Mouse (Mus musculus): Measurements from ENCODE around the gene Sf3b1. TPM values are rescaled to one million over a fixed set of nuclear protein-coding genes. Genes with fewer than 3 reads are reported as not detected.
A peak's percentile ranks its signal among the peaks of the same experiment; 100 is the strongest.
"Not testable (repeated sequence)": the region's sequence is repeated elsewhere in the genome, so short reads cannot be mapped to it uniquely, and the experiment has no call there.

Sf3b1 gene
- polyA plus RNA-seq (2014; fragmentation: Nextera tagmentation; extraction: Ambion mirVana) = 339 and 395 TPM in 2 replicates

DNA sequence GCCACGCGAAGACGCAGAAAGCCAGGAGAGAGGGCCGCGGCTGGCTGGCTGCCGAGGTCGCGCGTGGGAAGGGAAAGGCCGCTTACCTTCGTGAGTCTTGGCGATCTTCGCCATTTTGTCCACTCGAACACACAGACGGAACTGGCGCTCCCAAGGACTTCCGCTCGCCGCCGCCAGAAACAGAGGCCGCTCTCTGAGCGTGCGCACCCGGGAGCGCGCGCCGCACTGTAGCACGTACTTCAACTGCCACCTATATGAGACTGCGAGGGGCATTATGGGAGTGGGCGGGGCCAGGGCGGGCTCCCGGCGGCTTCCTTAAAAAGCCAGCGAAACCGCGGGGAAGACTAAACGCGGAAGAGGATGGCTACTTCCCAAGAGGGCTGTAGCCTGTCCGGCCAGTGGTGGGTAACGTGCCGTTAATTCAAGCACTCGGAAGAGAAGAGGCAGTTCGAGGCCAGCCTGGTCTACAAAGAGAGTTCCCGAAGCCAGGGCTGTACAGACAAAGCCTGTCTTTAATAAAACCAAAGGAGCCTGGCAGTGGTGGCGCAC, at the start of gene Sf3b1:
TSS of gene Sf3b1 (minus strand) at position 229 of the 549 bp plus-strand sequence.
- Histone ChIP-seq H3K9ac (replicated peaks; ENCODE audit: low read length) (peak within 1 kb of the TSS; percentile 97), H3K27ac (replicated peaks; ENCODE audit: low read depth, low read length) (peak within 1 kb of the TSS; percentile 94), H3K4me1 (ENCODE audit: control insufficient read depth, insufficient read depth, low read length) (peaks cover 12% of the 10 kb centered on the region), H3K4me3 (replicated peaks; ENCODE audit: low read depth, low read length) (peak within 1 kb of the TSS; percentile 98), H3K9me3 (ENCODE audit: control insufficient read depth, low read length) (no peaks in the 10 kb centered on the region), H3K36me3 (ENCODE audit: control insufficient read depth, insufficient read depth, low read length) (no peaks in the 10 kb centered on the region), H3K27me3 (ENCODE audit: control insufficient read depth, insufficient read depth, low read length) (no peaks in the 10 kb centered on the region), H3K4me2 (ENCODE audit: low read length) (peak within 1 kb of the TSS; percentile 90)
- 1% methylated on average over 46 of the region's 46 CpGs for WGBS
- ATAC-seq (ENCODE audit: low FRiP score, low TSS enrichment) = peak; percentile 99
- DNase-seq = peak; percentile 99

DNA sequence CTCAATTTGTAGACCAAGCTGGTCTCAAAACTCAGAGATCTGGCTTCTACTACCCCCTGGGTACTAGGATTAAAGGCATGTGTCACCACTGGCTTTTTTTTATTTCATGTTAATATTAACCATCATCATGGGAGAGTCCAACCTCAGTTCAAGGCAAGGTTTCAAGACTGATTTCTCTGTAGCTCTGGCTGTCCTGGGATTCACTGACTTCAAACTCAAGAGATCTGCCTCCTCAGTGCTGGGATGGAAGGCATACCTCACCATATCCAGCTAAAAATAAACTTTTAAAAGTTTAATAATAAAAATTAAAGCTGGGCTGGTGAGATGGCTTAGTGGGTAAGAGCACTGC, 49.1 kb upstream of the Sf3b1 start:
- Histone ChIP-seq H3K27me3 (ENCODE audit: control insufficient read depth, insufficient read depth, low read length) (no peaks in the 10 kb centered on the region), H3K36me3 (ENCODE audit: control insufficient read depth, insufficient read depth, low read length) (peaks cover 59% of the 10 kb centered on the region)

DNA sequence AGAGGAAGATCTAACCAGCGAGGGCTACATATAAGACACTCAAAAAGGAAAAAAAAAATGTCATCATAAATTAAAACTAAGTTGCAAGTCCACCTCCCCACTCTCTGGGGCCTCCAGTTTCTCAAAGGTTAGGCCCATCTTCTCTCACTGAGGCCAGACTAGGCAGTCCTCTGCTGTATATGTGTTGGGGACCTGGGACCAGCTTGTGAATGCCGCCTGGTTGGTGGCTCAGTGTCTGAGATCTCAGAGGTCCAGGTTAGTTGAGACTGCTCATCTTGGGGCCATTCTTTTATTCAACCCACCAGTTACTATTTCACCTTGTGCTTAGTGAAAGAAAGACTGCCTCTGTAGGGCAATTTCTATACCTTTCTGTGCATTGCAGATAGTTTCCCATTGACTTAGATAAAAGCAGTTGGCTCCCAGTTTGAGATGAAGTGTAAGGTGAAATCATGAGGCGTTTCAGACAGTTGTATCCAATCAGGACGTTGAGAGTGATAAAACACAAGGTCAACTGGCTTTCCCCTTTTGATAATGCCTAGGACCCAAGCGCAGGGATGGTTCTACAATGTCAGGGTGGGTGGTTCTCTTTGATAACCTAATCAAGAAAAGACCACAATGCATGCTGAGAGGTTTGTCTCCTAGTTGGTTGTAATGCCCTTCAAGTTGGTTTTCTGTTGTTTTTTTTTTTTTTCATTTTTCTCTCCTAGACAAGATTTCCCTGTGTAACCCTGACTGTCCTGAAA, 48.5 kb upstream of the Sf3b1 start:
- 77% methylated on average over 5 of the region's 5 CpGs for WGBS
- H3K9ac ChIP-seq (replicated peaks; ENCODE audit: low read length) = no peak overlapping the region
- no peak for DNase-seq
- no peak overlapping the region for H3K4me2 ChIP-seq (ENCODE audit: low read length)
- no peaks in the 10 kb centered on the region for H3K9me3 ChIP-seq (ENCODE audit: control insufficient read depth, low read length)
- no peak for ATAC-seq (ENCODE audit: low FRiP score, low TSS enrichment)
- H3K27ac ChIP-seq (replicated peaks; ENCODE audit: low read depth, low read length) = no peak overlapping the region
- no peak overlapping the region for H3K4me3 ChIP-seq (replicated peaks; ENCODE audit: low read depth, low read length)
- H3K4me1 ChIP-seq (ENCODE audit: control insufficient read depth, insufficient read depth, low read length) = no peaks in the 10 kb centered on the region
- peaks cover 59% of the 10 kb centered on the region for H3K36me3 ChIP-seq (ENCODE audit: control insufficient read depth, insufficient read depth, low read length)
- H3K27me3 ChIP-seq (ENCODE audit: control insufficient read depth, insufficient read depth, low read length) = no peaks in the 10 kb centered on the region

More for the DNA sequence above, 49.1 kb upstream of the Sf3b1 start:
- Histone ChIP-seq H3K4me3 (replicated peaks; ENCODE audit: low read depth, low read length) (no peak overlapping the region), H3K9ac (replicated peaks; ENCODE audit: low read length) (no peak overlapping the region), H3K9me3 (ENCODE audit: control insufficient read depth, low read length) (no peaks in the 10 kb centered on the region), H3K4me2 (ENCODE audit: low read length) (no peak overlapping the region), H3K27ac (replicated peaks; ENCODE audit: low read depth, low read length) (no peak overlapping the region), H3K4me1 (ENCODE audit: control insufficient read depth, insufficient read depth, low read length) (no peaks in the 10 kb centered on the region)
- DNase-seq (no peak), ATAC-seq (ENCODE audit: low FRiP score, low TSS enrichment) (no peak)

DNA sequence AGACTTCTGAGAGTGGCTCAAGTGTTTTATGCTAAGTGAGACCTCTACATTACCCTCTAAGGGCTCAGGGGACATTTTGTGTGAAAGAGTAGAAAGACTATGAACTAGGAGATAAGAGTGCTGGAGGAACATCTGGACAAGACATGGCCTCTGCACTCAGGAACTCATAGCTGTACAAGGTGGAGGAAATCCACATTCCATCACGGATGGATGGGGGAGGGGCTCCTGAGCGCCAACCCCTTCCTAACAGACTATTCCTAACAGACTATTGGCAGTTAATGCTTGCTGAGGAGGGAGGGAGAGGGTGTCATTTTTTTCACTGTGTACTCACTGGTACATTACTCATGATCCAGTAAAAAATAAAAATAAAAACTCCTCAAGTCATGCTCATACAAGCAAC, 47.5 kb upstream of the Sf3b1 start:
- no peaks in the 10 kb centered on the region for H3K4me1 ChIP-seq (ENCODE audit: control insufficient read depth, insufficient read depth, low read length)
- H3K4me3 ChIP-seq (replicated peaks; ENCODE audit: low read depth, low read length) = no peak overlapping the region
- 68% methylated on average over 2 of the region's 2 CpGs for WGBS
- H3K27ac ChIP-seq (replicated peaks; ENCODE audit: low read depth, low read length) = no peak overlapping the region
- H3K36me3 ChIP-seq (ENCODE audit: control insufficient read depth, insufficient read depth, low read length) = peaks cover 53% of the 10 kb centered on the region
- H3K27me3 ChIP-seq (ENCODE audit: control insufficient read depth, insufficient read depth, low read length) = no peaks in the 10 kb centered on the region
- H3K4me2 ChIP-seq (ENCODE audit: low read length) = no peak overlapping the region
- no peak for ATAC-seq (ENCODE audit: low FRiP score, low TSS enrichment)
- H3K9me3 ChIP-seq (ENCODE audit: control insufficient read depth, low read length) = no peaks in the 10 kb centered on the region
- no peak for DNase-seq
- no peak overlapping the region for H3K9ac ChIP-seq (replicated peaks; ENCODE audit: low read length)

DNA sequence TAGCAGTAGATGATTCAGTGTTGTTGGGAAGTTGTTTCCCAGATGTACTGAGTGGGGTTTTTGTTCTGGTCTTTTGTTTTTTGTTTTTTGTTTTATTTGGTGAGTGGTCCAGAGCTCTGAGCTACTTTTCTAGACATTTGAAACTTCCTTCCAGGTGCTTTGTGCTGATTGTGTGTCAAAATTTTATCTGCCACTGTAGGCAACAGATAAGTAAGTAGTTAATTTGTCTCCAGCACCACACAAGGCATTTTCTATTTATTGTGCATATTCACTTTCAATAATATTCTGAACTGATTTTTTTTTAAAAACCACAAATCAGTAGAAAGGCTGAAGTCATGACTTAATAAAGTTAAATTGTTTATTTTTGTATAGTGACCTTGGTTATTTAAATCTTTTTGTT, 45.0 kb upstream of the Sf3b1 start:
- H3K4me1 ChIP-seq (ENCODE audit: control insufficient read depth, insufficient read depth, low read length); H3K9ac ChIP-seq (replicated peaks; ENCODE audit: low read length); H3K27me3 ChIP-seq (ENCODE audit: control insufficient read depth, insufficient read depth, low read length); H3K4me3 ChIP-seq (replicated peaks; ENCODE audit: low read depth, low read length); DNase-seq; H3K4me2 ChIP-seq (ENCODE audit: low read length); ATAC-seq (ENCODE audit: low FRiP score, low TSS enrichment); H3K9me3 ChIP-seq (ENCODE audit: control insufficient read depth, low read length); H3K27ac ChIP-seq (replicated peaks; ENCODE audit: low read depth, low read length): not testable (repeated sequence)
- H3K36me3 ChIP-seq (ENCODE audit: control insufficient read depth, insufficient read depth, low read length) = peaks cover 43% of the 10 kb centered on the region

DNA sequence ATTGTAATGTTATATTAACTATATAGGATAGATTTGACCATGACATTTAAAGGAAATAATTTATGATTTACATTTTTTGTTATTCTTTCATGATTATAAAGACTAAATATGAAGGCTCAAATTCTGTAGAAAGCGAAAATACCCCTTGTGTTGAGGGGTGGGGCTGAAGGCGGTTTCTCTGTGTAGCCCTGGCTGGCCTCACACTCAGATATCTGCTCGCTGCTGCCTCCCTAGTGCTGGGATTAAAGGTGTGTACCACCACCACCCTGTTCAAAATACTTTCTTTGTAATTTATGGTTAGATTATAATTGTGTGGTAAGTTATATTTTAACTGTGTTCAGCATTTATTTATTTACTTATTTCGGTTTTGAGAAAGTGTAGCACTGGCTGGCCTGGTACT, 34.5 kb upstream of the Sf3b1 start:
- H3K36me3 ChIP-seq (ENCODE audit: control insufficient read depth, insufficient read depth, low read length) = peaks cover 31% of the 10 kb centered on the region
- no peak overlapping the region for H3K27ac ChIP-seq (replicated peaks; ENCODE audit: low read depth, low read length)
- no peak for ATAC-seq (ENCODE audit: low FRiP score, low TSS enrichment)
- H3K4me2 ChIP-seq (ENCODE audit: low read length) = no peak overlapping the region
- H3K9me3 ChIP-seq (ENCODE audit: control insufficient read depth, low read length) = no peaks in the 10 kb centered on the region
- H3K27me3 ChIP-seq (ENCODE audit: control insufficient read depth, insufficient read depth, low read length) = no peaks in the 10 kb centered on the region
- H3K4me3 ChIP-seq (replicated peaks; ENCODE audit: low read depth, low read length) = no peak overlapping the region
- no peak for DNase-seq
- H3K4me1 ChIP-seq (ENCODE audit: control insufficient read depth, insufficient read depth, low read length) = no peaks in the 10 kb centered on the region
- no peak overlapping the region for H3K9ac ChIP-seq (replicated peaks; ENCODE audit: low read length)
- WGBS = 93% methylated on average over 4 of the region's 4 CpGs

DNA sequence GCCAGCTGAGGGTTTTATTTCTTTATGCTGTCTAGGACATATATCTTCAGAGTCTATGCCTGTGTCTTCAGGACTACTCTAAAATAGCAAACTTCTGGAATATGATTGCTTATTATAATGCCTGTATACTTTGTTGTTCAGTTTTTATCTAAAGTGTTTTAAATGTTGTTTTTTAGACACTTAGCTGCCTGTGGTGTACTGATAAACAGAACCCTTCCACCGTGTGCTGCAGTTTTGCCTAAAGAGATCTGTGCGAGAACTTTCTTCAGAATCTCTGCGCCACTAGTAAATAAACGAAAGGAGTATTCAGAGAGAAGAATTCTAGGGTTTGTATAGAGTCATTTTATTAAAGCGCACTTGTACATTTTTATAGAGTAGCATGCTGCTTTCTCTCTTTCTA, 33.8 kb upstream of the Sf3b1 start:
- ATAC-seq (ENCODE audit: low FRiP score, low TSS enrichment) (no peak), DNase-seq (no peak)
- Histone ChIP-seq H3K4me3 (replicated peaks; ENCODE audit: low read depth, low read length) (no peak overlapping the region), H3K9me3 (ENCODE audit: control insufficient read depth, low read length) (no peaks in the 10 kb centered on the region), H3K36me3 (ENCODE audit: control insufficient read depth, insufficient read depth, low read length) (peaks cover 24% of the 10 kb centered on the region), H3K4me1 (ENCODE audit: control insufficient read depth, insufficient read depth, low read length) (no peaks in the 10 kb centered on the region), H3K27me3 (ENCODE audit: control insufficient read depth, insufficient read depth, low read length) (no peaks in the 10 kb centered on the region), H3K9ac (replicated peaks; ENCODE audit: low read length) (no peak overlapping the region), H3K27ac (replicated peaks; ENCODE audit: low read depth, low read length) (no peak overlapping the region), H3K4me2 (ENCODE audit: low read length) (no peak overlapping the region)
- 94% methylated on average over 5 of the region's 5 CpGs for WGBS

DNA sequence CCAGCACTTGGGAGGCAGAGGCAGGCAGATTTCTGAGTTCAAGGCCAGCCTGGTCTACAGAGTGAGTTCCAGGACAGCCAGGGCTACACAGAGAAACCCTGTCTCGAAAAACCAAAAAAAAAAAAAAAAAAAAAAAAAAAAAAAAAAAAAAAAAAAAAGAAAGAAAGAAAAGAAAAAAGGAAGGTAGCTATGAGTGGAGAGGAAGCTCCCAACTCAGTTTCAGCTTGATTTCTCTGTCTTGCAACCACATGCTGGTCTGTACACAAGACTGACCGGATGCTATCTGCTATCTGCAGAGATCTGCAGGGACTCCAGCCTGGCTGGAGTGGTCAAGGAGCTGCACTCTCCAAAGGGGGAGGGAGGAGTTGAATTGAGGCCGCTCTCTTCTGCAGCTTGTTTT, 31.1 kb upstream of the Sf3b1 start:
- not testable (repeated sequence) for H3K27ac ChIP-seq (replicated peaks; ENCODE audit: low read depth, low read length); H3K27me3 ChIP-seq (ENCODE audit: control insufficient read depth, insufficient read depth, low read length); H3K4me3 ChIP-seq (replicated peaks; ENCODE audit: low read depth, low read length); DNase-seq; H3K4me2 ChIP-seq (ENCODE audit: low read length); ATAC-seq (ENCODE audit: low FRiP score, low TSS enrichment); H3K9me3 ChIP-seq (ENCODE audit: control insufficient read depth, low read length); H3K4me1 ChIP-seq (ENCODE audit: control insufficient read depth, insufficient read depth, low read length); H3K9ac ChIP-seq (replicated peaks; ENCODE audit: low read length); H3K36me3 ChIP-seq (ENCODE audit: control insufficient read depth, insufficient read depth, low read length)
- WGBS = 83% methylated on average over 2 of the region's 3 CpGs
